18 mouse cellular contexts compared by ENCODE assay signal in the genomic region with DNA sequence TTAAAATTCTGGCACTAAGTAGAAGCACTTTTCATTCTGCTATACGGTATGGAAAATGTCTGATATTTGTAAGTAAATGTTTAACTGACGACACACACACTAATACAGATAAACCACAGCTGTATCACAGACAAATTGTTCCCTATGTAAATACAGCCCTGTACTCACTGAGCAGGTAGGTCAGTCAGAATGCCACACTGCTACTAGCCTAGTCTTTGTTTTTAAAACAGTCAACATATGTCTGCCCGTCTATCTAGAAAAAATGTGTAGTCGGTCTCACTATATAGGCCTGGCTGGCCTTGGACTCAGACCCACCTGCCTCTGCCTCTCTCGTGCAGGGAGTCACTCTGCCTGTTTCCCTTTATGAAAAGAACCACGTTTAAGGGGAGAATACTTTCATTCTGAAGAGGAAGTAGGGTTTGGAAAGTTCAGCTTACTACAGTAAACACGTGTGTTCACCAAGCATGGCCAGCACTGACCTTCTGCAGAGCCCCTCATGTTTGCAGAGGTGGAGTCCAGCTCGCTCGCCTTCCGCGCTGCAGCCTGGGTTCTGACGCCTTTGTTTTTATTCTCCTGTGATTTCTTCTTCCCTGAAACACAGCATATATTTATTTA.
DNase-seq lines count a peak whose midpoint lies in the region; ATAC-seq and TF ChIP-seq lines count a peak whose summit lies in the region.
"Had no signal": no experiment of that assay in that cellular context is flagged by ENCODE, and none has a peak within 500 bp of the region (broad histone marks: within the 10 kb centered on the region; RNA-seq: fewer than 3 reads in every experiment).

No protein-coding gene starts in this region.

- WGBS in liver, embryonic 11.5 days, result 66% methylated on average over 12 of the region's 12 CpGs
- 36% methylated on average over 12 of the region's 12 CpGs for WGBS in liver, postnatal 0 days (ENCODE audit: insufficient replicate concordance)
- 40% methylated on average over 12 of the region's 12 CpGs for WGBS in stomach, postnatal 0 days
- 73% methylated on average over 12 of the region's 12 CpGs for WGBS in hindbrain, embryonic 14.5 days
- WGBS in hindbrain, embryonic 12.5 days, result 83% methylated on average over 12 of the region's 12 CpGs

- peaks cover 4% of the 10 kb centered on the region for H3K36me3 ChIP-seq in liver, embryonic 11.5 days (ENCODE audit: control insufficient read depth, insufficient read depth, low read length)
- H3K36me3 ChIP-seq in liver, postnatal 0 days (replicated peaks; ENCODE audit: insufficient read depth, low read length), result peaks cover 30% of the 10 kb centered on the region
- 0 out of 2 replicates have a peak, but pooled peaks cover 4% of the 10 kb centered on the region for H3K36me3 ChIP-seq in stomach, postnatal 0 days (ENCODE audit: control insufficient read depth, insufficient read depth, low read length)
- peaks cover 38% of the 10 kb centered on the region for H3K36me3 ChIP-seq in hindbrain, embryonic 14.5 days (replicated peaks; ENCODE audit: control insufficient read depth, insufficient read depth)
- peaks cover 25% of the 10 kb centered on the region for H3K36me3 ChIP-seq in hindbrain, embryonic 12.5 days

- ATAC-seq in liver, embryonic 11.5 days (replicated peaks; ENCODE audit: low FRiP score), result peak; percentile 39
- ATAC-seq in hematopoietic stem cell, adult 5-6 weeks (replicated peaks in 1 of 2; ENCODE audit: insufficient read depth in 1 of 2, low FRiP score in 2 of 2, low TSS enrichment in 1 of 2, low read depth in 1 of 2, poor library complexity in 2 of 2, severe bottlenecking in 2 of 2), result peak; percentile 80
- ATAC-seq in liver, postnatal 0 days, result peak; percentile 62
- ATAC-seq in stomach, postnatal 0 days (ENCODE audit: low FRiP score, low TSS enrichment), result peak; percentile 93
- no peak for ATAC-seq in hindbrain, embryonic 14.5 days (ENCODE audit: low FRiP score)
- no peak for ATAC-seq in hindbrain, embryonic 12.5 days (ENCODE audit: low FRiP score)
- ATAC-seq: activated CD4-positive, CD25-positive, alpha-beta regulatory T cell, adult 4 months; CD4-positive, CD25-positive, alpha-beta regulatory T cell, adult 4 months; forebrain, embryonic 14.5 days had no signal

- no peak overlapping the region for H3K9ac ChIP-seq in liver, embryonic 11.5 days (ENCODE audit: low read depth, low read length)
- H3K9ac ChIP-seq in liver, postnatal 0 days (replicated peaks), result no peak overlapping the region
- H3K9ac ChIP-seq in stomach, postnatal 0 days (ENCODE audit: low read length), result no peak overlapping the region
- no peak overlapping the region for H3K9ac ChIP-seq in hindbrain, embryonic 14.5 days
- no peak overlapping the region for H3K9ac ChIP-seq in hindbrain, embryonic 12.5 days
- H3K9ac ChIP-seq: embryonic facial prominence, embryonic 15.5 days; hindbrain, embryonic 15.5 days; lung, embryonic 14.5 days had no signal

- H3K4me1 ChIP-seq in liver, embryonic 11.5 days (replicated peaks; ENCODE audit: control insufficient read depth, insufficient read depth, low read length), result peaks cover 7% of the 10 kb centered on the region
- H3K4me1 ChIP-seq in liver, postnatal 0 days (ENCODE audit: insufficient read depth), result peaks cover 29% of the 10 kb centered on the region
- no peaks in the 10 kb centered on the region for H3K4me1 ChIP-seq in stomach, postnatal 0 days (replicated peaks; ENCODE audit: control insufficient read depth, insufficient read depth)
- peaks cover 12% of the 10 kb centered on the region for H3K4me1 ChIP-seq in hindbrain, embryonic 14.5 days (replicated peaks; ENCODE audit: control insufficient read depth, insufficient read depth, low read length)
- peaks cover 16% of the 10 kb centered on the region for H3K4me1 ChIP-seq in hindbrain, embryonic 12.5 days

- H3K27ac ChIP-seq in liver, embryonic 11.5 days (ENCODE audit: low read depth, low read length), result 0 out of 2 replicates have a peak overlapping the region, but pooled peaks have one; percentile 25
- peak overlapping the region; percentile 55 for H3K27ac ChIP-seq in liver, postnatal 0 days (ENCODE audit: low read depth)
- H3K27ac ChIP-seq in stomach, postnatal 0 days (replicated peaks), result peak overlapping the region; percentile 41; the same call in 1 of the 2 replicates
- H3K27ac ChIP-seq in hindbrain, embryonic 14.5 days, result no peak overlapping the region
- H3K27ac ChIP-seq in hindbrain, embryonic 12.5 days, result no peak overlapping the region
- H3K27ac ChIP-seq: embryonic facial prominence, embryonic 15.5 days; hindbrain, embryonic 15.5 days; kidney, postnatal 0 days had no signal

- TF ChIP-seq EP300 in liver, postnatal 0 days (IDR thresholded peaks at IDR 0.05; ENCODE audit: low read depth), result no peak
- TF ChIP-seq EP300 in stomach, postnatal 0 days (optimal IDR thresholded peaks at IDR 0.05), result no peak

- TF ChIP-seq CTCF in liver, postnatal 0 days (IDR thresholded peaks at IDR 0.05; ENCODE audit: low read depth), result no peak
- TF ChIP-seq CTCF in stomach, postnatal 0 days (IDR thresholded peaks at IDR 0.05; ENCODE audit: low read depth), result no peak

- no peaks in the 10 kb centered on the region for H3K9me3 ChIP-seq in liver, embryonic 11.5 days (ENCODE audit: control insufficient read depth, low read length)
- H3K9me3 ChIP-seq in liver, postnatal 0 days (ENCODE audit: low read length), result no peaks in the 10 kb centered on the region
- H3K9me3 ChIP-seq in stomach, postnatal 0 days (ENCODE audit: control insufficient read depth, low read length), result no peaks in the 10 kb centered on the region
- H3K9me3 ChIP-seq in hindbrain, embryonic 14.5 days (ENCODE audit: control insufficient read depth, low read length), result no peaks in the 10 kb centered on the region
- H3K9me3 ChIP-seq in hindbrain, embryonic 12.5 days (replicated peaks), result no peaks in the 10 kb centered on the region
- H3K9me3 ChIP-seq: embryonic facial prominence, embryonic 15.5 days; hindbrain, embryonic 15.5 days; megakaryocyte, embryonic 14.5 days had no signal

- H3K27me3 ChIP-seq in liver, embryonic 11.5 days (replicated peaks; ENCODE audit: control insufficient read depth, insufficient read depth, low read length), result no peaks in the 10 kb centered on the region
- no peaks in the 10 kb centered on the region for H3K27me3 ChIP-seq in liver, postnatal 0 days (ENCODE audit: insufficient read depth, low read length)
- H3K27me3 ChIP-seq in stomach, postnatal 0 days (ENCODE audit: control insufficient read depth, insufficient read depth, low read length), result no peaks in the 10 kb centered on the region
- no peaks in the 10 kb centered on the region for H3K27me3 ChIP-seq in hindbrain, embryonic 14.5 days (ENCODE audit: control insufficient read depth, insufficient read depth, low read length)
- no peaks in the 10 kb centered on the region for H3K27me3 ChIP-seq in hindbrain, embryonic 12.5 days
- H3K27me3 ChIP-seq: embryonic facial prominence, embryonic 15.5 days; hindbrain, embryonic 15.5 days; megakaryocyte, embryonic 14.5 days had no signal

- DNase-seq in liver, embryonic 11.5 days (ENCODE audit: low spot score), result no peak
- DNase-seq in liver, result no peak
- no peak for DNase-seq in liver, postnatal 0 days
- DNase-seq in stomach, postnatal 0 days (ENCODE audit: low spot score), result peak; percentile 47
- DNase-seq in hindbrain, embryonic 14.5 days (ENCODE audit: low spot score), result no peak
- DNase-seq: cerebellum, adult 18-20 months; gastrocnemius, postnatal 10 days; left cerebral cortex, postnatal 4 days; lung, embryonic 14.5 days had no signal

- H3K4me3 ChIP-seq in liver, embryonic 11.5 days (ENCODE audit: low read depth, low read length), result no peak overlapping the region
- no peak overlapping the region for H3K4me3 ChIP-seq in liver, postnatal 0 days (ENCODE audit: low read depth, low read length)
- H3K4me3 ChIP-seq in stomach, postnatal 0 days (ENCODE audit: low read depth, low read length), result no peak overlapping the region
- H3K4me3 ChIP-seq in hindbrain, embryonic 14.5 days (replicated peaks; ENCODE audit: low read length), result no peak overlapping the region
- H3K4me3 ChIP-seq in hindbrain, embryonic 12.5 days, result no peak overlapping the region
- H3K4me3 ChIP-seq: embryonic facial prominence, embryonic 15.5 days; hindbrain, embryonic 15.5 days; megakaryocyte, embryonic 14.5 days had no signal

- H3K4me2 ChIP-seq in liver, embryonic 11.5 days, result no peak overlapping the region; the same call in 1 of the 2 replicates
- H3K4me2 ChIP-seq in liver, postnatal 0 days (ENCODE audit: low read depth, low read length), result peak overlapping the region; percentile 15; the same call in 1 of the 2 replicates
- H3K4me2 ChIP-seq in stomach, postnatal 0 days (replicated peaks; ENCODE audit: low read depth), result no peak overlapping the region
- no peak overlapping the region for H3K4me2 ChIP-seq in hindbrain, embryonic 14.5 days (replicated peaks)
- no peak overlapping the region for H3K4me2 ChIP-seq in hindbrain, embryonic 12.5 days (replicated peaks)
- H3K4me2 ChIP-seq: embryonic facial prominence, embryonic 15.5 days; hindbrain, embryonic 15.5 days; lung, embryonic 14.5 days had no signal

Comparison
In these comparisons a context has a peak if more than half of its experiments do, and no peak if none do; other contexts are left out.
1. ATAC-seq: peak in liver, embryonic 11.5 days (single experiment), hematopoietic stem cell, adult 5-6 weeks (2 of 2), liver, postnatal 0 days (single experiment) and stomach, postnatal 0 days (single experiment); none in hindbrain, embryonic 14.5 days (single experiment) and hindbrain, embryonic 12.5 days (single experiment).
2. H3K27ac ChIP-seq: peak in liver, embryonic 11.5 days (single experiment), liver, postnatal 0 days (single experiment) and stomach, postnatal 0 days (single experiment); none in hindbrain, embryonic 14.5 days (single experiment) and hindbrain, embryonic 12.5 days (single experiment).